Mouse (Mus musculus): ENCODE data around the gene Celf1. TPM values are rescaled to one million over a fixed set of nuclear protein-coding genes. Genes with fewer than 3 reads are reported as not detected.

Gene Celf1
- polyA plus RNA-seq, 1 experiment from 2014 or later, result 93.9 TPM

GRCm38 (mm10) chr2:90916560-90917232 is 23.5 kb upstream of the Celf1 start:
- Histone ChIP-seq H3K9ac (peak overlapping the region; percentile 99), H3K4me2 (peak overlapping the region; percentile 79), H3K27ac (replicated peaks) (peak overlapping the region; percentile 98), H3K4me3 (peak overlapping the region; percentile 85), H3K9me3 (no peaks in the 10 kb centered on the region), H3K36me3 (peaks cover 35% of the 10 kb centered on the region), H3K27me3 (replicated peaks) (no peaks in the 10 kb centered on the region), H3K4me1 (peaks cover 54% of the 10 kb centered on the region)
- no peak for ATAC-seq (ENCODE audit: extremely low read depth, insufficient number of reproducible peaks, low FRiP score, low TSS enrichment)
- WGBS, result 19% methylated on average over 7 of the region's 7 CpGs

- no peaks in the 10 kb centered on the region for H3K9me3 ChIP-seq
- H3K4me3 ChIP-seq, result peak overlapping the region; percentile 85
- H3K36me3 ChIP-seq, result peaks cover 30% of the 10 kb centered on the region
- under 1% methylated on average over 72 of the region's 73 CpGs for WGBS
- ATAC-seq (ENCODE audit: extremely low read depth, insufficient number of reproducible peaks, low FRiP score, low TSS enrichment), result peak; percentile 79
- H3K4me2 ChIP-seq, result peak overlapping the region; percentile 79
- peak overlapping the region; percentile 99 for H3K9ac ChIP-seq
- H3K4me1 ChIP-seq, result peaks cover 52% of the 10 kb centered on the region
- no peaks in the 10 kb centered on the region for H3K27me3 ChIP-seq (replicated peaks)
- H3K27ac ChIP-seq (replicated peaks), result peak overlapping the region; percentile 98
Measured at GRCm38 (mm10) chr2:90917233-90917998, 22.8 kb upstream of the Celf1 start.

GRCm38 (mm10) chr2:90917999-90918698 is 22.0 kb upstream of the Celf1 start:
- H3K27me3 ChIP-seq (replicated peaks), result no peaks in the 10 kb centered on the region
- peaks cover 52% of the 10 kb centered on the region for H3K4me1 ChIP-seq
- peak overlapping the region; percentile 98 for H3K27ac ChIP-seq (replicated peaks)
- peak; percentile 37; the same call in 1 of the 2 replicates for ATAC-seq (ENCODE audit: extremely low read depth, insufficient number of reproducible peaks, low FRiP score, low TSS enrichment)
- H3K9me3 ChIP-seq, result no peaks in the 10 kb centered on the region
- H3K4me3 ChIP-seq, result peak overlapping the region; percentile 85
- 12% methylated on average over 16 of the region's 16 CpGs for WGBS
- H3K9ac ChIP-seq, result peak overlapping the region; percentile 99
- peaks cover 23% of the 10 kb centered on the region for H3K36me3 ChIP-seq
- H3K4me2 ChIP-seq, result peak overlapping the region; percentile 79

- peaks cover 28% of the 10 kb centered on the region for H3K4me1 ChIP-seq
- H3K9ac ChIP-seq, result no peak overlapping the region; the same call in 1 of the 2 replicates
- no peak for ATAC-seq (ENCODE audit: extremely low read depth, insufficient number of reproducible peaks, low FRiP score, low TSS enrichment)
- no peaks in the 10 kb centered on the region for H3K36me3 ChIP-seq
- H3K9me3 ChIP-seq, result no peaks in the 10 kb centered on the region
- no peak overlapping the region for H3K4me2 ChIP-seq
- 58% methylated on average over 1 of the region's 1 CpGs for WGBS
- peak overlapping the region; percentile 67 for H3K27ac ChIP-seq (replicated peaks)
- H3K4me3 ChIP-seq, result no peak overlapping the region
- no peaks in the 10 kb centered on the region for H3K27me3 ChIP-seq (replicated peaks)
Measured at GRCm38 (mm10) chr2:90921178-90921577, 19.0 kb upstream of the Celf1 start.

- ATAC-seq (ENCODE audit: extremely low read depth, insufficient number of reproducible peaks, low FRiP score, low TSS enrichment), result no peak
- no peak overlapping the region for H3K27ac ChIP-seq (replicated peaks)
- H3K9ac ChIP-seq, result no peak overlapping the region
- H3K9me3 ChIP-seq, result no peaks in the 10 kb centered on the region
- no peak overlapping the region for H3K4me2 ChIP-seq
- H3K4me1 ChIP-seq, result peaks cover 18% of the 10 kb centered on the region
- WGBS, result 94% methylated on average over 2 of the region's 2 CpGs
- H3K4me3 ChIP-seq, result no peak overlapping the region
- no peaks in the 10 kb centered on the region for H3K36me3 ChIP-seq
- H3K27me3 ChIP-seq (replicated peaks), result no peaks in the 10 kb centered on the region
Measured at GRCm38 (mm10) chr2:90922636-90923035, 17.5 kb upstream of the Celf1 start.

GRCm38 (mm10) chr2:90928566-90928965 is 11.6 kb upstream of the Celf1 start:
- H3K27ac ChIP-seq (replicated peaks), result no peak overlapping the region
- WGBS, result 80% methylated on average over 13 of the region's 13 CpGs
- H3K4me3 ChIP-seq, result no peak overlapping the region
- no peaks in the 10 kb centered on the region for H3K4me1 ChIP-seq
- H3K27me3 ChIP-seq (replicated peaks), result 0 out of 2 replicates have a peak, but pooled peaks cover 6% of the 10 kb centered on the region
- H3K9ac ChIP-seq, result no peak overlapping the region
- H3K36me3 ChIP-seq, result no peaks in the 10 kb centered on the region
- H3K4me2 ChIP-seq, result no peak overlapping the region
- no peak for ATAC-seq (ENCODE audit: extremely low read depth, insufficient number of reproducible peaks, low FRiP score, low TSS enrichment)
- H3K9me3 ChIP-seq, result no peaks in the 10 kb centered on the region

GRCm38 (mm10) chr2:90931829-90932228 is 8.4 kb upstream of the Celf1 start:
- no peaks in the 10 kb centered on the region for H3K4me1 ChIP-seq
- H3K4me2 ChIP-seq, result no peak overlapping the region
- no peak overlapping the region for H3K27ac ChIP-seq (replicated peaks)
- no peak for ATAC-seq (ENCODE audit: extremely low read depth, insufficient number of reproducible peaks, low FRiP score, low TSS enrichment)
- no peaks in the 10 kb centered on the region for H3K36me3 ChIP-seq
- 73% methylated on average over 8 of the region's 8 CpGs for WGBS
- no peak overlapping the region for H3K9ac ChIP-seq
- no peaks in the 10 kb centered on the region for H3K9me3 ChIP-seq
- 0 out of 2 replicates have a peak, but pooled peaks cover 6% of the 10 kb centered on the region for H3K27me3 ChIP-seq (replicated peaks)
- no peak overlapping the region for H3K4me3 ChIP-seq

GRCm38 (mm10) chr2:90932273-90932672 is 7.9 kb upstream of the Celf1 start:
- no peaks in the 10 kb centered on the region for H3K9me3 ChIP-seq
- H3K36me3 ChIP-seq, result no peaks in the 10 kb centered on the region
- H3K4me2 ChIP-seq, result no peak overlapping the region
- no peak overlapping the region for H3K9ac ChIP-seq
- 0 out of 2 replicates have a peak, but pooled peaks cover 6% of the 10 kb centered on the region for H3K27me3 ChIP-seq (replicated peaks)
- H3K4me3 ChIP-seq, result no peak overlapping the region
- WGBS, result 54% methylated on average over 2 of the region's 2 CpGs
- H3K27ac ChIP-seq (replicated peaks), result no peak overlapping the region
- ATAC-seq (ENCODE audit: extremely low read depth, insufficient number of reproducible peaks, low FRiP score, low TSS enrichment), result no peak
- no peaks in the 10 kb centered on the region for H3K4me1 ChIP-seq

GRCm38 (mm10) chr2:90938362-90938761 is 1.8 kb upstream of the Celf1 start:
- Histone ChIP-seq H3K27me3 (replicated peaks) (no peaks in the 10 kb centered on the region), H3K9ac (no peak overlapping the region), H3K36me3 (no peaks in the 10 kb centered on the region), H3K4me1 (peaks cover 27% of the 10 kb centered on the region), H3K9me3 (no peaks in the 10 kb centered on the region), H3K4me3 (no peak overlapping the region), H3K27ac (replicated peaks) (no peak overlapping the region), H3K4me2 (no peak overlapping the region)
- ATAC-seq (ENCODE audit: extremely low read depth, insufficient number of reproducible peaks, low FRiP score, low TSS enrichment), result no peak
- WGBS, result 61% methylated on average over 3 of the region's 3 CpGs

- Histone ChIP-seq H3K4me2 (peak overlapping the region; percentile 82), H3K4me3 (peak overlapping the region; percentile 93), H3K27me3 (replicated peaks) (no peaks in the 10 kb centered on the region), H3K4me1 (peaks cover 40% of the 10 kb centered on the region), H3K9me3 (no peaks in the 10 kb centered on the region), H3K9ac (peak overlapping the region; percentile 99), H3K36me3 (no peaks in the 10 kb centered on the region), H3K27ac (replicated peaks) (peak overlapping the region; percentile 96)
- ATAC-seq (ENCODE audit: extremely low read depth, insufficient number of reproducible peaks, low FRiP score, low TSS enrichment), result no peak
- WGBS, result 45% methylated on average over 8 of the region's 8 CpGs
Measured at GRCm38 (mm10) chr2:90939750-90940149, 432 bp upstream of the Celf1 start.

- Histone ChIP-seq H3K4me3 (peak overlapping the region; percentile 93), H3K4me1 (peaks cover 56% of the 10 kb centered on the region), H3K9me3 (no peaks in the 10 kb centered on the region), H3K9ac (peak overlapping the region; percentile 99), H3K27ac (replicated peaks) (no peak overlapping the region), H3K4me2 (peak overlapping the region; percentile 82), H3K36me3 (peaks cover 7% of the 10 kb centered on the region), H3K27me3 (replicated peaks) (no peaks in the 10 kb centered on the region)
- ATAC-seq (ENCODE audit: extremely low read depth, insufficient number of reproducible peaks, low FRiP score, low TSS enrichment), result no peak
- 65% methylated on average over 2 of the region's 2 CpGs for WGBS
Measured at GRCm38 (mm10) chr2:90941744-90942143, 1.6 kb downstream of the Celf1 start.
